Mouse (Mus musculus): ENCODE data around the gene Tnnt3. TPM values are rescaled to one million over a fixed set of nuclear protein-coding genes. Genes with fewer than 3 reads are reported as not detected.

Tnnt3 gene
- total RNA-seq (2015; ENCODE audit: low replicate concordance): not detected in 2 replicates
- total RNA-seq (2017; ENCODE audit: low replicate concordance): 2.0 TPM in 1 of 2 replicates, not detected in the other

DNA sequence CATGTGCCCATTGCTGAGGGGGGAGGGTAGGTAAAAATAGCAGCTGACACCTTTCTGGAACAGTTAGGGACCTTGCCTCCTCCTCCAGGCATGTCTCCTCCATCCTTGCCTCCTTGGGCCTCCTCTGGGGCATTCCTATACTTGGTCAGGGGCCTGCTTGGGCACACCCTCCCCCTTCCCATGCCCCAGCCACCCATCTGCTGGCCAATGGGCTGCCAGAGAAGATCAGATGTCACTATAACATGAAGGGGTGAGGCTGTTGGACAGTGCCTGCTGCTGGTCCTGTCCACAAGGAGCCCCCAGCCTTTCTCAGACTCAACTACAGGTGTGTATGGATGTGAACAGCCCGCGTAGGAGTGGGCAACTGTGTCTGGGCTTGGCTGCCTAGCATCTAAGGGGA, at the start of gene Tnnt3:
Gene Tnnt3, plus strand, starts transcription at position 262 of the 400 bp plus-strand sequence.
- no peak for ATAC-seq (replicated peaks; ENCODE audit: low FRiP score, poor library complexity, severe bottlenecking)

DNA sequence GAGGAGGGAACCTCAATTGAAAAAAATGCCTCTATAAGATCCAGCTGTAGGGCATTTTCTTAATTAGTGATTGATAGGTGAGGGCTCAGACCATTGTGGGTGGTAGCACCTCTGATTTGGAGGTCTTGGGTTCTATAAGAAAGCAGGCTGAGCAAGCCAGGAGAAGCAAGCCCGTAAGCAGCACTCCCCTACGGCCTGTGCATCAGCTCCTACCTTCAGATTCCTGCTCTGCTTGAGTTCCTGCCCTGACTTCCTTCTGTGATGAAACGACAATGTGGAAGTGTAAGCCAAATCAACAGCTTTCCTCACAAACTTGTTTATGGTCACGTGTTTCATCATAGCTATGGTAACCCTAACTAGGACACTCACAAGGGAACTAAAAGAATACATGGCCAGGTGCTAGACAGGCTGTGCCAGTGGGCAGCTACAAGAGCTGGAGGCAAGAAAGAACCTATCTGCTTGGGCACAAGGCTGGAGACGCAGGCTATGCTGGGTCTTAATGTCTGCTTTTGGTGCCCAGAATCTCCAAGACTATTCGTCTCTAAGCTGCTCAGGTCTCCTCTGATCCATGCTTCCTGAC, 49.5 kb upstream of the Tnnt3 start:
- no peak for ATAC-seq (replicated peaks; ENCODE audit: low FRiP score, poor library complexity, severe bottlenecking)

DNA sequence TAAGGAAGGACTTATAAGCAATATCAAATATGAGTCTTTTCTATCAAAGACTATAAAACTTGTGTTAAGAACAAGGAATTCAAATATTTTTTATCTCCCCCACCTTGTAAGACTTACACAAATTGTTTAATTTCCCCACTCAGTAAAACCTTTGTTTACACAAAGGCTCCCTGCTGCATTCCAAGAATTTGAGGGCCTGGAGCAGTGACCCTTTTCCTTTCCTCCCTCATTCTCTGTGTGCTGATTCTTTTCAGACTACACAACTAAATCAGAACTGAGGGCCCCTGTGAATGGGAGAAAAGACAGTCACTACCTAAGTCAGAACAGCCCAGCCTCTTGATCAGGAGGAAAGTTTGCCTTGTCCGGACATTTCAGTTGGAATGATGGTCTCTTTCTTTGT, 43.9 kb upstream of the Tnnt3 start:
- no peak for ATAC-seq (replicated peaks; ENCODE audit: low FRiP score, poor library complexity, severe bottlenecking)

DNA sequence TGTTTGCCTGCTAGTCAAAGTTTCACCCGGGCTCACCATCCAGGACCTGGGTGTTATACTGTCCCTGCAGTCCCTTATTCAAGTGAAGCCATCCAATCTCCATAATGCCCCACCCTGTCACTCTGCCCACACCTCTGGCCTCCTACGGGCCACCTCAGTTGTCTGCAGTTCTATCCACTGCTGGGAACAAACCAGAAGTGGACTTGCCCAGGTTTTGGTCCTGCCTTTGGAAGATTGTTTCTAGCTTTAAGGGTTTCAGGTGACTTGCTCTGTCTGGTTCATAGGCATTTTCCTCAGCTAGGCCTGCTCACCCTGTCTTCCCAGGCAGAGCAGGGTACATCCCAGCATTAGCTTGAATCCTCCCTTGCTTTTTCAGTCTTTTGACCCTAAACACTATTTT, 43.4 kb upstream of the Tnnt3 start:
- no peak for ATAC-seq (replicated peaks; ENCODE audit: low FRiP score, poor library complexity, severe bottlenecking)

DNA sequence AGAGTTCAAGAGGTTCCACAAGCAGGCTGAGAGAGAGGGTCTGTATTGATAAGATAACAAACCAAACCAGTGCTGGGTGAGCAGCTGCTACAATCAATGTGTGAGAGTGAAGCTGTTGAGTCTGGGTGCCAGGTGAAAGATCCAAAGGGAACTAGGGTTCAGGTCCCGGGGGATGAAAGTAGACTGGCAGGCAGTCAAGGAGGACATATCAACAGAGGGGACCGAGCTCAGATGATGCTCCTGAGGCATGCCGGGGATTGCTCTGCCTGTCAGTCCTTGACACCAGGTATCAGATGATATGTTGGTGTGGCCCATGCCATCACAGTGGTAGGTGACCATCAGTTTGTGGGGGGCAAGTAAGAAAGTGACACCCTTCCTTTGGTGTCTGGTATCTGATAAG, 41.8 kb upstream of the Tnnt3 start:
- ATAC-seq (replicated peaks; ENCODE audit: low FRiP score, poor library complexity, severe bottlenecking): no peak

DNA sequence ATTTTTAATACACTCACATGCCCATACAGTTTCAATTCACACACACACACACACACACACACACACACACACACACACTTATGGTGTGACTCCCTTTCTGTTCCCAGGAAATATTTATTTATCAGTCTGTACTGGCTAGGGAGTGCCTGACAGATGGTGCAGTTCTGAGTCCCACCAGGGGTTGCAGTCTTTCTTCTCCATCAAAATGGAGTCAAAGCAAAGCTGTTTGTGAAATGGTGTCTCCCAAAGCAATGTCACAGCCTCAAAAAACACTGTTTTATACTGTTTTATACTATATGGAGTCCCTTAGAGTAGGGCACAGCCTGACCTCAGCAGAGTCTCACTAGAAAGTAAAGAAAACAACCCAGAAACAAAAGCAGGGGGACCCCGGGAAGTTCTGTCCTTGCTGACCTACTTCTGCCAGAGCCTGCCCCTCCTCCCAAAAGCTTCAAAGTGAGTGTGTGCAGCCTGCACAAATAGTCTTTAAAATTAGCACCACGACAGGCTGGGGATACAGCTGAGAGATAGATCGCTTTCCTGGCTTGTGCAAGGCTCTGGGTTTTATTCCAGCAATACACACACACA, 41.3 kb upstream of the Tnnt3 start:
- ATAC-seq (replicated peaks; ENCODE audit: low FRiP score, poor library complexity, severe bottlenecking): no peak

DNA sequence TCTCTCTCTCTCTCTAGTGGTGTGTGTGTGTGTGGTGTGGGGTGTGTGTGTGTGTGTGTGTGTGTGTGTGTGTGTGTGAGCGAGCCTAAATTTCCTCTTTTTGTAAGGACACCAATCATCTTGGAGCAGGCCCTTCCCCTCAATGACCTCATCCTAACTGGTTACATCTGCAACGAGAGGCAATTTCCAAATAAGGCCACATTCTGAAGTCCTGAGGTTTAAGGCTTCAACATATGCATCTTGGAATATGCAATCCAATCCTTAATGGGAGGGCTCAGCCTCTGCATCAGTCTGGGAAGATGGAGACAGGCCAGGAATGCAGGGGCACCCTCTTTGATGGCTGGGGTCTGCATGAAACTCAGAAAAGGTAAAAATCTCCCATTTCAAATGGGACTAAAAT, 40.6 kb upstream of the Tnnt3 start:
- no peak for ATAC-seq (replicated peaks; ENCODE audit: low FRiP score, poor library complexity, severe bottlenecking)

DNA sequence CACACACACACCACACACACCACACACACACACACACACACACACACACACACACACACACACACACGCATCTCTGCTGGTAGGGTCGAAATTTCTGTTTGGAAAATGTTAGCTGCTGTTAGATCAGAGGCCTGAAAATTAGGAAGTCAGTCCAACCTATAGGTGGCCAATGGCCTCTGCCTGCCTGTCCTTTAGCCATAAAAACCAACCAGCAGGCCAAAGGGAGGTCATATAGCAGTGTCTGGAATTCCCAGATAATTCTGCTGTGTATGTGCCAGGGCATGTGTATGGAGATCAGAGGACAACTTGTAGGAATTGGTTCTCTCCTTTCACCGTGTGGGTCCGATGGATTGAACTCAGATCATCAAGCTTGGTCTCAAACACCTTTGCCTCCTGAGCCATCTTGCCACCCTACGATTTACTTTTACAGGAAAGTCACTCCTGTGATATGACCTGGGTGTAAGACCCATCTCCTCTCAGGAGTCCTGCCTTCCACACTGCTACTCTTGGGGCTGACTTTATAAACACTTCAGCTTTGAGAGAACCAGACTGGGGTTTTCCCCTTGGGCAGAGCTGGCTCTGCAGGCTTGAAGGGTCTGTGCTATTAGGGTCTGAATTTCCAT, 39.8 kb upstream of the Tnnt3 start:
- no peak for ATAC-seq (replicated peaks; ENCODE audit: low FRiP score, poor library complexity, severe bottlenecking)

DNA sequence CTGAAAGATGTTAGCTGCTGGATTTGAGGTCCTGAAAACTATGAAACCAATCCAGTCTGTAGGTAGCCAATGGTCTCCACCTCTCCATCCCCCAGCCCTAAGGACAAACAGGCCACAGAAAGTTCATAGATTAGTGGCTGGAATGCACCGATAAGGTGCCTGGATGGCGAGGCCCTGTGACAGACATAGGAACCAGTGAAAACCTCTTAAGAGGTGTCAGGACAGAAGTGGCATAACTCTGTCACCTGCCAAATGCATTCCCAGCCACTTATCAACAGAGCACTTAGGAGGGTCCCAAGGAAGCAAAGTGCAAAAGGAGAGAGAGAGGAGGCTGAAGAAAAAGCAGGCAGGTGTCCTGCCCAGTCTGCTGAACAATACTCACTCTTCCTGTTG, 39.3 kb upstream of the Tnnt3 start:
- no peak for ATAC-seq (replicated peaks; ENCODE audit: low FRiP score, poor library complexity, severe bottlenecking)

DNA sequence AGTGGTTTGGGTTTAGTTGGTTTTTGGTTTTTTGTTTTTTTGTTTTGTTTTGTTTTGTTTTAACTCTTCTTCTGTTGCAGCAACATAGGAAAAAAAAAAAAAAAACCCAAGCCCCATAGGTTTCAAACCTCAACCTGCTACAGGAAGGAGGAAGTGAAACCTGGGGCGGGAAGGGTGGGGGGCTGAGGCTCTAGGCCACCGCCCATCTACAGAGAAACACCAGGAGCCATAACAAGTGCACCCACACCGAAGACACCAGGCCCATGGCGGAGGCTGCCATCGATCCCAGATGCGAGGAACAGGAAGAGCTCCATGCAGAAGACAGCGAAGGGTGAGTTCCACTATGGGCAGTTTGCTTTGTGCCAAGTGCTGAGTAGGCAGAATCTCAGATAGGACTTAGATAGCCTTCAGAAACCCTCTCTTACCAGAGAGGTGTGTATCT, 38.0 kb upstream of the Tnnt3 start, which contains the start of gene Lsp1:
Gene Lsp1, plus strand, starts transcription at position 174 of the 442 bp plus-strand sequence.
- ATAC-seq (replicated peaks; ENCODE audit: low FRiP score, poor library complexity, severe bottlenecking): no peak

DNA sequence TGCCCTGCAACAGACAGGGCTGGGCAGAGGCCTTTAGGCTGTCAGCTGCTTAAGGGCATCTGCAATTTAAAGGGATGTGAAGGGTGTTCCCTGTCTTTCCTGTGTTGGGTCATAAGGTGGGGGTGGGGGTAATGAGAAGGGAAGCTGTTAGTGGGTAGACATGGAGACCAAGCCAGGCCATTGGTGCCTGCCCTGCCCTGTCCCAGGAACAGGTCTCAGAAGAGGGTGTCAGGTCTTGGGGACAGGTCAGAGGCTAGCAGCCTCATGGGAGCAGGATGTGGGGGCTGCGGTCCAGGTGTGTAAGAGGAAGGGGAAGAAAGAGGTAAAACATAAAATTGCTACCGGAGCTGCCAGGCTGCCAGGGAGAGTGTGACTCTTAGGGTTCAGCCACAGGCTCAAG, 37.2 kb upstream of the Tnnt3 start:
- ATAC-seq (replicated peaks; ENCODE audit: low FRiP score, poor library complexity, severe bottlenecking): no peak

DNA sequence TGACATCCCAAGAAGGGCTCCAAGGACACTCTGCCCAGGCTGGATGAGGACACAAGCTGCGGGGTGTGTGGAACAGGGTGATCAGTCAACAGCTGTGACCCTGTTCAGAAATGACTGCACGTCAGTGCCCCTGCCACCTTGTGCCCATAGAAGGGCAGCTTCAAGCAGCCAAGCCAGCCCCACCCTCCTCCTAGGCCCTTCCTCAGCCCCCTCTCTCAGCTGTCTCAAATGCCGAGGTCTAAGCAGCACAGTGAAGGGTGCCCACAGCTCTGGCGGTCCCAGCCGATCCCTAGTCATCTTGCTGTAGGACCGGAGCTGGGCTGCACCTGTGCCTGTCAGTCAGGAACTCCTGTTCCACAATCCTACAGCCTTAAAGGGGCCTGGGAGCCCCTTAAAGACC, 36.4 kb upstream of the Tnnt3 start:
- ATAC-seq (replicated peaks; ENCODE audit: low FRiP score, poor library complexity, severe bottlenecking): no peak

DNA sequence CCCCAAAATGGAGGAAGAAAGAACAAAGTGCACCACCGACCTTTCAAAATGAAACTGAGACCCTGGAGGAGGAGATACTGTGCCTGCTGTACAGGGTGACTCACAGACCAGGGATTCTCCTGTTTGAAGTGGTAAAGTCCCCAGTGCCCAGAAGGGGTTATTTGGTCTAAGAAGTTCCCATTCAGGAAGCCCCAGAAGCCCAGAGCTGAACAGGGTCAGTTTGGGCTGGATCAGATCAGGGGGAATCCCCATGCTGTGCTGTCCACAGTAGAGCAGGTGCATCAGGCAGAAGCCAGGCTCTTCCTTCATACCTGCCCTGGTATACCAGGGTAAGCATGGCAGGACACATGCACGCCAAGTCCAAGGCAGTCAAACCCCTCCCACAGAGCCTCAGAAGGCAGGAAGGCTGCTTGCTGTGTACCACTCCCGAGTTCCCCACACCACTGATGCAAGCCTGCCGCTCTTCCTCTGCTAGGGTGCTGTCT, 36.0 kb upstream of the Tnnt3 start:
- no peak for ATAC-seq (replicated peaks; ENCODE audit: low FRiP score, poor library complexity, severe bottlenecking)

DNA sequence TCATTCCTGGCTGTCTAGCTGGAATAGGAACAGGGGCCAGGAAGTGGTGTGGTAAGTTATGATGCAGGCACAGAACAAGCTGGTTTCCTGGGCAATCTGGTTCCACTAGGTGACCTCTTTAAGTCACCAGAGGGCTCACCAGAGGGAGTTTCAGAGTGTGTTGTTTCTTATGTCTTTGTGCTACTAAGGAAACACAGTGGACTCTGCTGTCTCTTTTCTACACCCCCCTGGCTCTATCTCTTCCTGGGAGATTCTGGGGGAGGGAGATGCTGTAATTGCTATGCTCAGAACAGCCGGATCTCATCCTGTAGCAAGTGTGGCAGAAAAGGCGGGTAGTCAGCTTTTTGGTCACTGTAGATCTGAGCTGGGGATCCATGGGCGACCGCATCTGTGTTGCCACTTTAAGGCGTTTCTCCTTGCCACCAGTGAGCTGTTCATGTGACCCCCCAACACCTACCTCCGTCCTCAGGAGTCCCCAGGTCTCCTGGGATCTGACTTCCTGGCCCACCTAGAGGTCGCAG, 28.4 kb upstream of the Tnnt3 start:
- ATAC-seq (replicated peaks; ENCODE audit: low FRiP score, poor library complexity, severe bottlenecking): no peak

DNA sequence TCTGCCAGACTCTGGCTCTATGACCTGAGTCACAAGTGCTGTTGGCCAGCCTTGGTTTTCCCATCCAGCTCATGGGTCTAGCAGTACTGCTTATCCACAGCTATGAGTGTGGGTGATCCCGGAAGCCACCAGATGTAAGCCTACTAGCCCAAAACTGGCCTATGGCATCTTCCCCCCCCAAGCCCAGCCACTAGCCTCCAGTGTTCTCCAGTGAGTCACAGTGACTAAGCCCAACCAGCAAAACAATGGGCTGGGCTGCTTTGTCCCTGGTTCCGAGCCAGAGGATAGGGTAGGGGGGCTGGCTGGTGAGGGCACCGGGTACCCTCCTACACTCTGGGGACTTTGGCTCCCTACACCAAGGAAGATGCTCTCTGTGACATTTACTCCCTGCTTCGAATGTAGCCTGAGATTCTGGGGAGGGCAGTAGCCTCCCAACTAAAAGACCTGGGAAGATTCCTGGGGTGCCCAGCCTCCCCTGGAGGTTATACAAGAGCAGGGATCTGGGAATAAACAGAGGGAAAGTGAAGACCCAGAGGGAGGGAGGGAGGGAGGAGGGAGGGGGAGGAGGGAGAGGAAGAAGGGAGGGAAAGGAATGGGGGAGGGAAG, 27.7 kb upstream of the Tnnt3 start:
- no peak for ATAC-seq (replicated peaks; ENCODE audit: low FRiP score, poor library complexity, severe bottlenecking)

DNA sequence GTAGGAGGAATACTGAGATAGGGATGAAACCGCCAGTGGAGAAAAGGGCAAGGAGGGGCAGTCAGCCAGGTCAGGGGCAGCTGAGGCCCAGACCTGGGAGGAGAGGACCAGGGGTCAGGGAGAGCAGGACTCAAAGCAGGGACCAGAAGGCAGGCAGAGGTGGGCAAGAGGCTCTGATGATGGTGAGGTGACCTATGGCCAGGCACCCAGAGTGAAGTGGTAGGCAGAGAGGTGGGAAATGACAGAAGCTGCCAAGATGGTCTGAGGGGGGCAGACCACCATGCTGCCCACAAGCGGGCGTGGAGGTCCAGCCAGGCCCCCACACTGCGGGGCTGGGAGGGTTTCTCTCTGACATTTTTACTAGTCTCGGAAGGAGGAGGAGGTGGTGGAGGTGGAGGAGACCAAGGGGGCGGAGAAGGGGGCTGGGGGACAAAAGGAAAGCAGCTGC, 27.2 kb upstream of the Tnnt3 start:
- no peak for ATAC-seq (replicated peaks; ENCODE audit: low FRiP score, poor library complexity, severe bottlenecking)

DNA sequence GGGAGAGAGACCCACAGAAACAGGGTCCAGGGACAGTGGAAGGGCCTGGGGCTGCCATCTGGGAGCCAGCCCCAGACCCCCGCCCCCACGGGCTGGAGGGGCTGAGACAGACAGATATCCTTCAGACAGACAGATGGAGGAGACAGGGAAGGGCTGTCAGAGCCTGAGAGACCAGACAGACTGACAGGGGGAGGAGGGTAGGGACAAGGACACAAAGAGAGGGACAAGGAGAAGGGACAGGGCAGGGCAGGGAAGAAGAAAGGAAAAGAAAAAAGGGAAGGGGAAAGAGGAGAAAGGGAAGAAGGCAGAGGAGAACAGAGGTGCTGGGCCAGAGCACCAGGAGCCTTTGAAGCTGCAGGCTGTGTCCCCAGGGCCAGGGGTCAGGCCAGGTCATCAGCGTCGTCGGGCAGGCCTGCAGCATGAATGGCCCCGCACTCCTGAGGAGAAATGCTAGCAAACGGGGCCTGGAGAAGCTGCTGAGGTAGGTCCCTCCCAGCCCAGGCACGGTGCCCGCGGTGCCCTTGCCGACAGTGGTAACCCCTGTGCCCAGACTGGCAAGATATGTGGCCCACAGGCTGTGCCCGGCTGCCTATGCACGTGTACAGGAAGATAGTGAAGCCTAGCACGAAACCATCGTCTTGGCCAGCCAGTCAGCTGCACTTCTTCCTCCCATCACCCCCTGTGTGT, 26.6 kb upstream of the Tnnt3 start:
- ATAC-seq (replicated peaks; ENCODE audit: low FRiP score, poor library complexity, severe bottlenecking): no peak

DNA sequence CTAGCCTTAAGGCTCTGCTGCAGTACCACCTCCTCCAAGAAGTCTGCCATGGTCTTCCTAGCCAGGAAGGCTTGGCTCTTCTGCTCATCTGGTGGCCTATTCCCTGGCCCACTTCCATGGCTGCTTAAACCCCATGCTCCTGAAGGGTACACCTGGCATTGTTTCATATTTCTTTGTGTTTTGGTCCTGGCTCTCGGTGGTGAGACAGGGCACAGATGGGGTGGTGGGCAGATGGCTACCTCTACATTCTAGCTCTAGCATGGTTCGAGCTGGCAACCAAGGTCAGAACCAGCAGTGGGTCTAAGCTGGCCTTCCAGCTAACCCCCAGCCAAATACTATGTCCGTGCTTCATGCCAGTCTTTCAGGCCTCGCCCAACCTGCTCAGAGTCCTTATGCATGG, 25.7 kb upstream of the Tnnt3 start:
- no peak for ATAC-seq (replicated peaks; ENCODE audit: low FRiP score, poor library complexity, severe bottlenecking)

DNA sequence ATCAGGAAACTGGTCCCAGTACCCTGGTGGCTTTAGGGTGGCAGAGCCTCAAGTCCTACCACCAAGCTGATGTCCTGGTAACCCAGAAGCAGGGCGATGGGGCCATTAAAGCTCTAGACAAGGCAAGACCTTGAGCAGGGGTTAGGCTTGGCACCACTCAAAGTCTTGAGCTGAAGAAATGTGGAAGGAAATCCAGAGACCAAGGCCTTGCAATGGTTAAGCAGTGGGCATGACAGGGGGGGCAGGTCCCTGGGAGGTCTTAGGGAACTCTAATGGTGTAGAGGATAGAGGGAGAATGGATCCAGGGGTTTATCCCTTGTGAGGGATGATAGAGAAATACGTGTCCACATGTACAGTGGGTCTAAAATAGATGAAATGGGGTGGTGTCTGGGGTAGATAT, 25.2 kb upstream of the Tnnt3 start:
- ATAC-seq (replicated peaks; ENCODE audit: low FRiP score, poor library complexity, severe bottlenecking): no peak

DNA sequence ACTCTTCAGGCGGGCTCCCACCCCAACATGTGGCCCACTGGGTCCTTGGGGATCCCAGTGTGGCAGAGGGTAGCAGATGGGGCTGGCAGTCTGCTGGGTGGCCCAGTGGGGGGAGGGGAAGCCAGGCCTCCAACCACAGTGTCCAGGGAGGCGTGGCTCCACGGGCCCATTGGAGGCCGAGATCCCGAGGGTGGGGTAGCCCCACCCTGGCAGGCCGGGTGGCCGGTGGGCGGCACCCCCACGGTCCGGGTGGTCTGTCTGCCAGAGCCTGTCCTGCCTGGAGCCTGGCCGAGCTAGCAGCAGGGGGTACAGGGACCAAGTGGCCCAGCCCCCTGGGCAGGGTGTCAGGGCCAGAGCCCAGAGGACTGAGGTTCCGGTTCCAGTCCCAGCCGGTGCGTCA, 23.8 kb upstream of the Tnnt3 start:
- no peak for ATAC-seq (replicated peaks; ENCODE audit: low FRiP score, poor library complexity, severe bottlenecking)
